Mouse (Mus musculus) hindbrain, postnatal 0 days (tissue): ENCODE measurements around the gene Tmod1. TPM values are rescaled to one million over a fixed set of nuclear protein-coding genes. Genes with fewer than 3 reads are reported as not detected.

ENCODE experiments used
- ATAC-seq: fragments of 200-750 bp; cut with Nextera tagmentation; 2 replicates; pipeline ENCODE4 v1.8.0; 2017; ENCODE audit warnings: mild to moderate bottlenecking, moderate TSS enrichment, moderate library complexity
- DNase-seq: peaks from one replicate; pipeline ENCODE4 v3.0.0-alpha.2; 2015; ENCODE audit warnings: low spot score
- H3K27ac ChIP-seq: fragments of 300-500 bp; sonication (generic); 2 replicates; pipeline ENCODE4 v1.5.1; 2014; ENCODE audit warnings: mild to moderate bottlenecking
- H3K27me3 ChIP-seq: fragments of 300-500 bp; sonication (generic); 2 replicates; pipeline ENCODE4 v1.6.1; 2014; ENCODE audit warnings: low read length, mixed read lengths; ENCODE audit not compliant: insufficient read depth
- H3K36me3 ChIP-seq: fragments of 300-500 bp; sonication (generic); 2 replicates; pipeline ENCODE4 v1.6.1; 2014; ENCODE audit warnings: low read length, mixed read lengths; ENCODE audit not compliant: insufficient read depth
- H3K4me1 ChIP-seq: fragments of 300-500 bp; sonication (generic); 2 replicates; pipeline ENCODE4 v1.6.1; 2014; ENCODE audit warnings: antibody characterized with exemption, low read length, mixed read lengths; ENCODE audit not compliant: insufficient read depth
- H3K4me2 ChIP-seq: fragments of 300-500 bp; sonication (generic); 2 replicates; pipeline ENCODE4 v1.6.1; 2014; ENCODE audit warnings: low read depth, mild to moderate bottlenecking, low read length, moderate library complexity, mixed read lengths
- H3K4me3 ChIP-seq: fragments of 300-500 bp; sonication (generic); 2 replicates; pipeline ENCODE4 v1.5.1; 2014; ENCODE audit warnings: low read length
- H3K9ac ChIP-seq: fragments of 300-500 bp; sonication (generic); replicated peaks from 2 replicates; pipeline ENCODE4 v1.6.1; 2014; ENCODE audit warnings: mild to moderate bottlenecking, low read length, moderate library complexity, mixed read lengths
- H3K9me3 ChIP-seq: fragments of 300-500 bp; sonication (generic); 2 replicates; pipeline ENCODE4 v1.6.1; 2016; ENCODE audit warnings: low read length, mixed read lengths
- CTCF ChIP-seq: IDR thresholded peaks from 2 replicates; pipeline ENCODE4 v1.5.1; 2016; ENCODE audit warnings: antibody characterized with exemption, control low read depth, low read depth
- WGBS: fragments of 180-500 bp; shearing (Covaris S2); extraction: QIAGEN DNeasy Blood & Tissue Kit; methylation state at CpG from one replicate; pipeline ENCODE4 v1.1.7; 2014; 5-methylcytosine and 5-hydroxymethylcytosine counted together
- polyA plus RNA-seq: library from polyadenylated mRNA; unstranded; fragments of >200 nt; fragmentation: Nextera tagmentation; extraction: Ambion mirVana; gene quantifications from 2 replicates; pipeline ENCODE4 v1.2.1, GENCODE M21; 2015
- total RNA-seq: library from RNA; depleted of rRNA; stranded (reverse); fragments of >200 nt; gene quantifications from 2 replicates; pipeline ENCODE4 v1.2.3, GENCODE M21; 2014

Tmod1 gene
- total and polyA plus RNA-seq, 2 experiments from 2014 or later: 1.3 to 2.3 TPM

DNA sequence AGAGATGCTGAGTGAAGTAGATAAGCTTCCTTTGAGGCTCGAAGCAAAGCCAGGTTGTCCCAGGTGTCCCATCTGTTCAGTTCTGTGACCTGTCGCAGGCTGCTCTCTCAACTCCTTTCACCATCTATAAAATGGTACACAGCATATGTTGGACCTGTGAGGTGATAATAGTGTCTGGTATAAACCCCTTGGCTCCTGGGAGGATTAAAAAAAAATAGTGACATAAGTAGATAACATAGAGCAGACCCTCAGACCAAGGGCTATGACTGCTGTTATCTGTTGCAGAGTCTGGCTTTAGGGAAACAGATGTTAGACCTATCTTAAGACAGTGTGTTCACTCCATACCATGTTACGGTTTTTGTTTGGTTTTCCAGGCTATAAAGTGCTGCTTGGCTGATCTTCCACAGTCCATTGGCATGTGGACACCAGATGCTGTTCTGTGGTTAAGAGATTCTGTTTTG, 15.7 kb upstream of the Tmod1 start:
- TF ChIP-seq CTCF: no peak
- Histone ChIP-seq H3K9me3 (no peaks in the 10 kb centered on the region), H3K4me2 (no peak overlapping the region), H3K4me1 (no peaks in the 10 kb centered on the region), H3K9ac (no peak overlapping the region), H3K27me3 (no peaks in the 10 kb centered on the region), H3K4me3 (no peak overlapping the region), H3K27ac (no peak overlapping the region), H3K36me3 (0 out of 2 replicates have a peak, but pooled peaks cover 7% of the 10 kb centered on the region)
- DNase-seq: no peak
- no peak for ATAC-seq
- 79% methylated on average over 3 of the region's 3 CpGs for WGBS

DNA sequence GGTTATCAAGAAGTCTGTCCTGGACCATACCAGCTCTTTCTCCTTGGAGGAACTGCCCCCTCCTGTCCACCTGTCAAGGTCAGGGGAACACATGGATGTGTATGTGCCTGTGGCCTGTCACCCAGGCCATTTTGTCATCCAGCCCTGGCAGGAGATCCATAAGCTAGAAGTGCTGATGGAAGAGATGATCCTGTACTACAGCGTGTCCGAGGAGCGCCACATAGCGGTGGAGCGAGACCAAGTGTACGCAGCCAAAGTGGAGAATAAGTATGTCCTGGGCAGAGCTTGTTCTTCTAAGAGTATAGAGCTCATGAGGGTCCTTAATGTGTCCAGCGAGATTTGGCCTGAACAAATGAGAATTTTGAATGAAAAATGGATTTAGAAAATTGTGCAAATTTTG, 12.8 kb upstream of the Tmod1 start:
- Histone ChIP-seq H3K27ac (no peak overlapping the region), H3K9ac (no peak overlapping the region), H3K27me3 (no peaks in the 10 kb centered on the region), H3K4me1 (no peaks in the 10 kb centered on the region), H3K9me3 (no peaks in the 10 kb centered on the region), H3K36me3 (0 out of 2 replicates have a peak, but pooled peaks cover 2% of the 10 kb centered on the region), H3K4me2 (no peak overlapping the region), H3K4me3 (no peak overlapping the region)
- peak; percentile 73 for TF ChIP-seq CTCF
- 45% methylated on average over 7 of the region's 7 CpGs for WGBS
- peak; percentile 48 for DNase-seq
- ATAC-seq: peak; percentile 66; the same call in 1 of the 2 replicates

DNA sequence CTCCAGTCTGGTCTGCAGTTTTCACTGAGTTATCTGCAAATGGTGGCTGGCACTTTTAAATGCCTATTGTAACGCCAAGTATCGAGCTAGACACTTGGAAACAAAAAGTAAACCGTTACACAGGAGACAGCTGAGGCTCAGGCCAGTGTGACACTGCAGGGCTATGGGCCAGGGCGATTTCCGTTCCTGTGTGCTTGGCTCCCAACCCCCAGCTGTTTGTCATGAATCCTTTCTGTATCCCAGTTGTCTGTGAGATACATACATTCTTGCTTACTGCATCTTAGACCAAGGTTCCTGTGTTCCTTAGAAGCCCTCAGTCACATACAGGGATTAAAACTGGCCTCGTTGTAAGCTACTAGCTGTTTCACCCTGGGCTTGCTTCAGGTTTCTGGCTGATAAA, 10.5 kb upstream of the Tmod1 start:
- Histone ChIP-seq H3K9me3 (no peaks in the 10 kb centered on the region), H3K4me3 (no peak overlapping the region), H3K4me1 (no peaks in the 10 kb centered on the region), H3K27me3 (no peaks in the 10 kb centered on the region), H3K27ac (no peak overlapping the region), H3K36me3 (no peaks in the 10 kb centered on the region), H3K4me2 (no peak overlapping the region), H3K9ac (no peak overlapping the region)
- TF ChIP-seq CTCF: no peak
- DNase-seq (no peak), ATAC-seq (no peak)
- 46% methylated on average over 6 of the region's 6 CpGs for WGBS

DNA sequence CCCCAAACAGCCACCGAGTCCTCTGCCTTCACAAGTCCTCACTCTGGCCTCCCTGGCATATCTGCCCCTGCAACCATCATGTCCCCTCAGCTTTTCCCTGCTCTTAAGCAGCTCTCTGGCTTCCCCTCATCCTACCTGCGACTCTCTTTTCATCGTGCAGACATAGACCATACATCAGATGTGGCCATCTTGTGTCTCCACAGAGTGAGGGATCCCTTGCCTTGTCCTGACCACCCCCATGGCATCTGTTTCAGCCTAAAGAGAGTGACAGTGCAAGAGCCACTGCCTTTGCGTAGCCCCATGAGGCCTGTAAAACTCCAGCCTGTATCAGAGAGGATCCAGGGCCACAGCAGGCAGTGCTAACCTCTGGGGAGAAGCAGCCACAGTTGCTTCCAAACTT, 10.0 kb upstream of the Tmod1 start:
- Histone ChIP-seq H3K4me1 (no peaks in the 10 kb centered on the region), H3K27me3 (no peaks in the 10 kb centered on the region), H3K9ac (no peak overlapping the region), H3K4me3 (no peak overlapping the region), H3K27ac (no peak overlapping the region), H3K36me3 (no peaks in the 10 kb centered on the region), H3K4me2 (no peak overlapping the region), H3K9me3 (no peaks in the 10 kb centered on the region)
- DNase-seq (no peak), ATAC-seq (no peak)
- 84% methylated on average over 4 of the region's 4 CpGs for WGBS
- no peak for TF ChIP-seq CTCF

DNA sequence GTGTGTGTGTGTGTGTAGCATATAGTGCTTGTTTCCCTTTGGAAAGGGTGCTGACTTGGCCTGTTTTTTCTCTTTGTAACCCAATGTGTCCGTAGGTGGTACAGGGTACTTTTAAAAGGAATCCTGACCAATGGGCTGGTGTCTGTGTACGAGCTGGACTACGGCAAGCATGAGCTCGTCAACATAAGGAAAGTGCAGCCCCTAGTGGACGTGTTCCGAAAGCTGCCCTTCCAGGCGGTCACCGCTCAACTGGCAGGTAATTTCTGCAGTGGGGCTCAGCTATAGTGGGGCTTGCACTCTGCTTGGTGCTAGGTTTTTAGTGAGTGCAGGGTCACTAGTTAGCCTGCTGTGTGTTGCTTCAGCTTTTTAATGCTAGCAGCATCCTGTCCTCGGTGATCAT, 9.2 kb upstream of the Tmod1 start:
- H3K27me3 ChIP-seq: no peaks in the 10 kb centered on the region
- no peak overlapping the region for H3K27ac ChIP-seq
- 39% methylated on average over 9 of the region's 9 CpGs for WGBS
- peak; percentile 68 for TF ChIP-seq CTCF
- ATAC-seq (peak; percentile 29; the same call in 1 of the 2 replicates), DNase-seq (peak; percentile 45)
- no peaks in the 10 kb centered on the region for H3K36me3 ChIP-seq
- no peak overlapping the region for H3K4me3 ChIP-seq
- no peak overlapping the region for H3K9ac ChIP-seq
- no peak overlapping the region for H3K4me2 ChIP-seq
- H3K4me1 ChIP-seq: no peaks in the 10 kb centered on the region
- H3K9me3 ChIP-seq: no peaks in the 10 kb centered on the region

DNA sequence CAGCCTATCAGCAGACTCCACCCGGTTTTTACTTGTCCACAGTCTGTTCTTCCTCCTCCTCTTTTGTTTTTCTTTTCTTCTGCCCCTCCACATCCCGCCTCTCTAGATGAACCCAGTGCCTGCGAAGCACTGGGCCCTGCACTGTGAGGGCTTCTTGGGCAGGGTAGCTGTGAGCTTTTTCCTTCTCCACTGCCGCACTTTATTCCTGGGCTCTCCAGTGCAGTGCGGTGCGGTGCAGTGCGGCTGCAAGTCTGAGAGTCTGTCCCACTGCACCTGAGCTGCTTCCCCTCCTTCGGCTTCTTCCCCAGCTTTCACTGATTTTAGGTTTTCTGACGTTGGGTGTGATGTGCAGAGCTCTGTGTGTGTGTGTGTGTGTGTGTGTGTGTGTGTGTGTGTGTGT, 6.3 kb upstream of the Tmod1 start:
- H3K27ac ChIP-seq: no peak overlapping the region
- DNase-seq (no peak), ATAC-seq (no peak)
- whole genome bisulfite sequencing: 70% methylated on average over 9 of the region's 9 CpGs
- H3K4me2 ChIP-seq: no peak overlapping the region
- H3K9ac ChIP-seq: no peak overlapping the region
- H3K36me3 ChIP-seq: no peaks in the 10 kb centered on the region
- peaks cover 2% of the 10 kb centered on the region for H3K27me3 ChIP-seq
- no peaks in the 10 kb centered on the region for H3K4me1 ChIP-seq
- TF ChIP-seq CTCF: no peak
- no peaks in the 10 kb centered on the region for H3K9me3 ChIP-seq
- no peak overlapping the region for H3K4me3 ChIP-seq

DNA sequence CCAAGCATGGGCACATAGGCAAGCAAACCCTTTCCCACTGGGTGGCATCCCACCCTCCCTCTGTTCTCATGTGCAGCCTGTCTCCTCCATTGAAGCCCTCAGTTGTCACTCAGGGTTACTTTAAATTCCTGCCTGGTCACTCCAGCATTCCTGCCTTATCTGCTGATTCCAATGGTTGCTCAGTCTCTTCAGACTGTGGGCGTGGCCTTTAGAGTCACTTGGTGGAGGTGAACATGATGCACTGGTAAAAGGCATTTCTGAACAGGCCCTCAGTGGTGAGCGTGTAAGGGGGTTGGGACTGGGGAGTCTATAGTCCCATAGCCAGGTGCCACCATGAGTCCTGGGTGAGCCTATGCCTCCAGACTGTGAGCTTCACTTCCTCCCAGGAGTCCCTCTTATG, 5.5 kb upstream of the Tmod1 start:
- no peaks in the 10 kb centered on the region for H3K36me3 ChIP-seq
- ATAC-seq: no peak
- no peak overlapping the region for H3K27ac ChIP-seq
- H3K9ac ChIP-seq: no peak overlapping the region
- no peak overlapping the region for H3K4me3 ChIP-seq
- peaks cover 9% of the 10 kb centered on the region for H3K27me3 ChIP-seq
- WGBS: 87% methylated on average over 2 of the region's 2 CpGs
- TF ChIP-seq CTCF: no peak
- no peaks in the 10 kb centered on the region for H3K9me3 ChIP-seq
- no peak for DNase-seq
- no peaks in the 10 kb centered on the region for H3K4me1 ChIP-seq
- H3K4me2 ChIP-seq: no peak overlapping the region
